Mouse (Mus musculus): ENCODE data around the gene Rsbn1. TPM values are rescaled to one million over a fixed set of nuclear protein-coding genes. Genes with fewer than 3 reads are reported as not detected.

The Rsbn1 gene
- polyA plus RNA-seq, 1 experiment from 2014 or later = 14.4 TPM

- Histone ChIP-seq H3K27ac (no peak overlapping the region), H3K36me3 (peaks cover 41% of the 10 kb centered on the region), H3K9ac (no peak overlapping the region), H3K4me1 (no peaks in the 10 kb centered on the region), H3K4me2 (replicated peaks) (no peak overlapping the region), H3K27me3 (no peaks in the 10 kb centered on the region), H3K9me3 (no peaks in the 10 kb centered on the region), H3K4me3 (no peak overlapping the region)
- no peak for ATAC-seq (ENCODE audit: low FRiP score, low read depth)
- 87% methylated on average over 5 of the region's 5 CpGs for WGBS
These were observed 96.2 kb downstream of the Rsbn1 start for GRCm38 (mm10) chr3:104009924-104010662.

GRCm38 (mm10) chr3:104011972-104012371 is 98.1 kb downstream of the Rsbn1 start:
- no peak for ATAC-seq (ENCODE audit: low FRiP score, low read depth)
- Histone ChIP-seq H3K4me3 (no peak overlapping the region), H3K9ac (no peak overlapping the region), H3K27me3 (no peaks in the 10 kb centered on the region), H3K4me2 (replicated peaks) (no peak overlapping the region), H3K9me3 (no peaks in the 10 kb centered on the region), H3K36me3 (peaks cover 38% of the 10 kb centered on the region), H3K27ac (no peak overlapping the region), H3K4me1 (no peaks in the 10 kb centered on the region)
- WGBS = 92% methylated on average over 2 of the region's 2 CpGs

Other genes with a start within 250 kb of the Rsbn1 start
- 60.8 and 61.0 TPM in 2 replicates for gene Olfml3, start 176.1 kb upstream of the Rsbn1 start, polyA plus RNA-seq (2015; fragmentation: Nextera tagmentation; extraction: Ambion mirVana)
- not detected in 2 replicates for gene Gm10964, start 174.8 kb upstream of the Rsbn1 start, polyA plus RNA-seq (2015; fragmentation: Nextera tagmentation; extraction: Ambion mirVana)
- gene Hipk1, start 122.6 kb upstream of the Rsbn1 start, polyA plus RNA-seq (2015; fragmentation: Nextera tagmentation; extraction: Ambion mirVana) = 11.0 TPM in 2 replicates
- 33.3 and 34.9 TPM in 2 replicates for gene Dclre1b, start 104.7 kb upstream of the Rsbn1 start, polyA plus RNA-seq (2015; fragmentation: Nextera tagmentation; extraction: Ambion mirVana)
- gene Ap4b1, start 104.6 kb upstream of the Rsbn1 start, polyA plus RNA-seq (2015; fragmentation: Nextera tagmentation; extraction: Ambion mirVana) = 23.2 TPM in 2 replicates
- 0.34 TPM in 1 of 2 replicates, not detected in the other for gene Gm43064, start 104.5 kb upstream of the Rsbn1 start, polyA plus RNA-seq (2015; fragmentation: Nextera tagmentation; extraction: Ambion mirVana)
- 0.23 and 0.41 TPM in 2 replicates for gene Bcl2l15, start 81.5 kb upstream of the Rsbn1 start, polyA plus RNA-seq (2015; fragmentation: Nextera tagmentation; extraction: Ambion mirVana)
- gene Ptpn22, start 54.3 kb upstream of the Rsbn1 start, polyA plus RNA-seq (2015; fragmentation: Nextera tagmentation; extraction: Ambion mirVana) = 0.34 and 0.64 TPM in 2 replicates
- gene Phtf1, start 54.0 kb downstream of the Rsbn1 start, polyA plus RNA-seq (2015; fragmentation: Nextera tagmentation; extraction: Ambion mirVana) = 35.9 and 36.2 TPM in 2 replicates

Measured in limb, embryonic 13.5 days (tissue).